Mouse (Mus musculus) thymus, adult 2 months (tissue): ENCODE measurements around the gene Hspa1a.

Source experiments
- CTCF ChIP-seq: fragments of 200-500 bp; IDR thresholded peaks from 2 replicates; pipeline ENCODE4 v1.5.1; 2012; ENCODE audit warnings: mild to moderate bottlenecking, control low read depth, low read length, moderate library complexity, borderline replicate concordance; ENCODE audit not compliant: control insufficient read depth, poor library complexity, insufficient read depth; ENCODE audit errors: extremely low read depth
- POLR2A ChIP-seq: fragments of 200-500 bp; IDR thresholded peaks from 2 replicates; pipeline ENCODE4 v1.6.1; 2012; ENCODE audit warnings: mild to moderate bottlenecking, low read length, control low read depth, moderate library complexity; ENCODE audit not compliant: control insufficient read depth, poor library complexity, insufficient read depth; ENCODE audit errors: extremely low read depth

GRCm38 (mm10) chr17:34931735-34932098 lies 40.2 kb downstream of the Hspa1a start:
- TF ChIP-seq CTCF (no peak), POLR2A (no peak)
